Mouse (Mus musculus): Measurements from ENCODE around the gene Cyb5d1.

The Cyb5d1 gene

DNA sequence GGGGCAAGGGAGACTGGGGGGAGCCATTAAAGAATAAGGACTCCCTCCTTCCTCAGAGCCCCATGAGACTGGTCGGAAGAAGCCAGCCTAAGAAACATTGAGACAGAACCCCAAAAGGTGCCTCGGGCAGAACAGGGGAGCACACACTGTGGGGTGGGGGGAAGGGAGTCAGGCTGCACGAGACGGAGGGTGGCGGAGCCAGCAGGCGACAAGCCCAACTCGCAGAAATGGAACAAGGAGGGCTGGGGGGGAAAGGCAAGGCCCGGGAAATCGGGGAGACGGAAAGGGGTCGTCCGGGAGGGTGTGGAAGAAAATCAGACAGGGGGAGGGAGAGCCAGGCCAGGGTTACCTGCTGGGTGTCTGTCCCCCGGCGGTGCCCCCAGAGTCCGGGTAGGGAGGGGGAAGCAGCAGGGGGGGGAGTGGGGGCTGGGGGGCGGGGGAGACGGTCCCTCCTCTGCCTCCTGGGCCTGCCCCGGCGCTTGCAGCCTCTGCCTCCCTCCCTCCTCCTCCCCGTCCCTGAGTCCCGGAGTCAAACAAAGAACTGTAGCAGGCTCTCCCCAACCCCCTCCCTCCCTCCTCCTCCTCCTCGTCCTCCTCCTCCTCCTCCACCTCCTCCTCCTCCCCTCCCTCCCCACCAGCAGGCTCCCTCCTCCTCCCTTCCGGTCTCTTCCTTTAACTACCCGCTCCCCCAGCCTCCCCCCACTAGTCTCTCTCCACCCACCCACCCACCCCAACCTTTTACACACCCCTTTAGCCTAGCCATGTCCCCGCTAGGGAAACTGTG lies 20.4 kb upstream of the Cyb5d1 start:
- DNase-seq, result no peak

DNA sequence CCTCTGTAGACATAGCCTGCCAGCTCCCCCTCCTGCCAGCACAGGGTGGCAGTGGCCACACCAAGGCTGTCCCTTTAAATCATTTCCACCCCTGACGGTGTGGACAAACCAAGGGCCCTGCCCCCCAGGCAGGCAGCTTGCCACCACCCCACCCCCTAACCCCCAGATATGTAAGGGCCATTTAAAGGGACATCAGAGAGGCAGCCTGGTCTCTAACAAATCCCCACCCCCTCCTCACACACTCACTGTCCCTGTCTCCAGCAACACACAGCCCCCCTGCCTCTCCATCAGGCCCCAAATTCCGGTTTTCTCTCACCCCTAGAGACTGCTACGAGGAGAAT lies 19.9 kb upstream of the Cyb5d1 start:
- no peak for DNase-seq

- DNase-seq, result no peak
These were observed 19.2 kb upstream of the Cyb5d1 start for GRCm38 (mm10) chr11:69414421-69415326.

DNA sequence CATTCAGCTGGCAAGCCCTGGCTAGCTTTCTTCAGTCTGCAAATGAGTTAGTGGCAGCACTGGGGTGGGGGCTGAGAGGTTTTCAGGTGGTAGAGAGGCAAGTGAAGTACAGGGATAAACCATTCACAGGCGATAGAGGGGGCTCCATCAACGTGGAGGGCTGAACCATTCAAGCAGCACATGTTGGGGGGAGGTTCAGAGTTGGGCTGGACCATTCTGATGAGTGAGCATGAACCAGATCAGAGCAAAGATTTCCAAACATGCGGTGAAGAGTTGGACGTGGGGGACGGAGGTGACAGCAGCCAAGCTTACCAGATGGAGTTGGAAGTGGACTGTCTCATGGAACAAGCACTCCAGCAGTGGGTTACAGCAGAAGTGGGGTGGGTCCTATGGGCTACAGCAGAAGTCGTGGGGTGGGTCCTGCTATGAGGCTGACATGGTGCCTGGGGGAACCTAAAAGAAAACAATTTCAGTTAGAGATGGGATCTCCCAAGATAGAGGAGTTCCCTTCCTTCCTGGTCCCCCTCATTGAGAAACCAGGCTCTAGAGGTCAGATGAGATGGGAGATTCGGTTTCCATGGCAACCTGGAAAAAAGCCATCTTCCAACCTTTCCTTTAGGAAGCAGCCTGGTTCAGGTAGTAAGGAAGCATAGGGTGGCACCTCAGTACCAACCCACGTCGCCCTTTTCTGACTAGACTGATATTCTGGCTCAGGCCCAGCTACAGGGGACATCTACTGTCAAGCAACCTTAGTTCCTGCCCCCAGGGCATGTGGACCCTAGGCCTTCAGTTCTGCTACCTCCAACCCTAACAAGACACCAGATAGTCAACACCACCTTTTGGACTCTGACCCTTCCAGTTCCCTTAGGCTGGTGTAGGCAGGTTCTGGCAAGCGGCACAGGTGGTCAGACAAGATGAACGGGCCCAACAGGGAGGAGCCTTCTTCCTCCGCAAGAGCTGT lies 18.1 kb upstream of the Cyb5d1 start, which contains the start of gene Kdm6b:
TSS of gene Kdm6b (minus strand) at position 455 of the 961 bp plus-strand sequence.
- DNase-seq, result no peak

DNA sequence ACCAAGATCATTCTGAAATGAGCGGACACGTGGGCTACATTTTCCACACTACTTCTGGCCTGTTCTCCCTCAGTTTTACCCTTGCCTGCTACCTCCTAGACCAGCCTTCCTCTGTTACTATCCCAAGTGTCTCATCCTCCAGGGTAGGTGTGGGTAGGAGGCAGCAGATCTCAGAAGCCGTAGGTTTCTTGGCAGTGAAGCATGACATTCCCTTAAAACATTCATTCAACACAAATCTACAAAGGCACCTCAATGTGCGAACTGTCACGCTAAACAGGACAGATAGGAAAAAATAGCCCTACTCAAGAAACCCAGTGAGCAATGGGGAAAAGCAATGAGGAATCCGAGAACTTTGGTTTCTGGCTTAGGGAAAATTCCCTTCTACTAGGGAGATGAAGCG lies 17.1 kb upstream of the Cyb5d1 start:
- no peak for DNase-seq

- DNase-seq, result peak in 1 of 2 experiments; percentile 54
These were observed 16.2 kb upstream of the Cyb5d1 start for GRCm38 (mm10) chr11:69411538-69412203.

- DNase-seq, result peak; percentile 81 to 90
These were observed 15.7 kb upstream of the Cyb5d1 start for GRCm38 (mm10) chr11:69411073-69411535.

- peak; percentile 73 to 75 for DNase-seq
These were observed 15.1 kb upstream of the Cyb5d1 start for GRCm38 (mm10) chr11:69410310-69411072.

- no peak for DNase-seq
These were observed 14.5 kb upstream of the Cyb5d1 start for GRCm38 (mm10) chr11:69410045-69410309.

GRCm38 (mm10) chr11:69409378-69410044 lies 14.1 kb upstream of the Cyb5d1 start:
- peak; percentile 81 to 89 for DNase-seq

- peak; percentile 65 to 71 for DNase-seq
These were observed 13.3 kb upstream of the Cyb5d1 start for GRCm38 (mm10) chr11:69408541-69409377.

- DNase-seq, result no peak
These were observed 12.2 kb upstream of the Cyb5d1 start for GRCm38 (mm10) chr11:69407724-69408004.

GRCm38 (mm10) chr11:69406867-69407723 lies 11.7 kb upstream of the Cyb5d1 start:
- no peak for DNase-seq

GRCm38 (mm10) chr11:69406282-69406681 lies 10.9 kb upstream of the Cyb5d1 start:
- no peak for DNase-seq

GRCm38 (mm10) chr11:69405397-69406200 lies 10.2 kb upstream of the Cyb5d1 start:
- no peak for DNase-seq

- no peak for DNase-seq
These were observed 9.4 kb upstream of the Cyb5d1 start for GRCm38 (mm10) chr11:69404595-69405396.
